Mouse (Mus musculus) liver (tissue): ENCODE data around the gene Lingo3.

Experiments used
- DNase-seq: peaks from one replicate; pipeline ENCODE4 v3.0.0-alpha.2; 2020; ENCODE audit warnings: mixed read lengths

Gene Lingo3

DNA sequence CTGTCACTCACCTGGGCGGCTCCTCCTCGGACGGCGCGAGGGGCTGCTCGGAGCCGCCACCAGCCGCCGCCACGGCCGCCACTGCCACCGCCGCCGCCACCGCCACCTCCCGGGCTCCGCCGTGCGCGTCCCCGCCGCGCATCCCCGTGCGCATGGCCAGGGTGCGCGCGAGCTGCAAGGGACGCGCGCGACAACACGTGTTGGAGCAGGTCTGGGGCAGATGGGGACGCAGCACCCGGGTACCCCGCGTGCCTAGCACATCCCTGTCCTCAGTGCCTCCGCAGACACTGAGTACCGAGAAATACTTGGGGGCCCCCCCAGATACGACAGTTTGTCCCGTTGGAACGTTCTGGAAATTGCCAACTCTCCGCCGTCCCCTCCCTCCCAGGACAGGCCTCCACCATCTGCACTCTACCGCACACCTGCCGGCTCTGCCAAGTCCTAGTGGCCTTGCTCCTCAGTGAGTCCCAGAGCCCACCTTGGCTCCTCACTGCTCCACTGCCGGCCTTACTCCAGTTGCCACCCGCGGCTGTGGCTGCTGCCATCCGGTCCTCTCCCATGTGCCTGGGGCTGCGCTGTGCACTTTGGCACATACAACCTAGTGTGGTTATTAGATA is at the start of gene Lingo3:
Gene Lingo3, minus strand, starts transcription at position 109 of the 617 bp plus-strand sequence.
- DNase-seq, result no peak

DNA sequence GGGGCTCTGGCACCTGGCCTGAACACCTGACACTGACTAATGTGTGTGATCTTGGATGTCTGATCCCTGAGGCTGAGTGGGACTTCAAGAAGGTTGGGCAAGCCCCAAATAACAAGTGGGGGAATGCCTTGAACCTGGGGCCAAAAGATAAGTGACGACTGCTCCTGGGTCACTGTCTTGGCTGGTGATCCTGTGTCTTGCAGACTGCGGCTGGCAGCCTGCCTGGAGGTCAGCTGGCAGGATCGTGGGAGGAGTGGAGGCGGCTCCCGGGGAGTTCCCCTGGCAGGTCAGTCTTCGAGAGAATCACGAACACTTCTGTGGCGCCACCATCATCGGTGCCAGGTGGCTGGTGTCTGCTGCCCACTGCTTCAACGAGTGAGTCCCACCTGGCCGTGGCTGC is 43.3 kb upstream of the Lingo3 start:
- DNase-seq, result no peak

DNA sequence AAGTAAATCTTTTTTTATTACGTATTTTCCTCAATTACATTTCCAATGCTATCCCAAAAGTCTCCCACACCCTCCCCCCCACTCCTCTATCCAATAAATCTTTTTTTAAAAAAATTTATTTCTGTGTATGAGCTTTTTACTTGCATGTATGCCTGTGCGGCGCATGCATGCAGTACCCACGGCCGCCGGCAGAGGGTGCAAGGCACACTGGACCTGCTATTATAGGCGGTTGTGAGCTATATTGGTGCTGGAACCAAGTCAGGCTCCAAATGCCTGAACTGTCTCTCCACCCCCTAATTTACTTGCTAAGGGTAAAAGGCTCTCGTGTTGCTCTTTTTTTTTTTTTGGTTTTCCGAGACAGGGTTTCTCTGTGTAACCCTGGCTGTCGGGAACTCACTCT is 37.5 kb upstream of the Lingo3 start:
- DNase-seq, result peak; percentile 88

DNA sequence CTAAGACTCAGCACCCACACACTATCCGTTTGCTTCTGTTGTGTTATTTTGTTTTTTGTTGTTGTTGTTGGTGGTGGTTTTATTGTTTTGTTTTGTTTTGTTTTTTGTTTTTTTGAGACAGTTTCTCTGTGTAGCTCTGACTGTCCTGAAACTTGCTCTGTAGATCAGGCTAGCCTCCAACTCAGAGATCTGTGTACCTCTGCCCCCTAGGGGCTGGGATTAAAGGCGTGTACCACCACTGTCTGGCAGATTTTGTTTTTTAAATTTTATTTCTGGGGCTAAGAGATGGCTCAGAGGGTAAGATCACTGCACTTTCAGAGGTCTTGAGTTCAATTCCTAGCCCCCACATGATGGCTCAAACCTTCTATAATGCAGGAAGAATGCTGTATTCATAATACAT is 37.1 kb upstream of the Lingo3 start:
- no peak for DNase-seq

- DNase-seq, result peak; percentile 88
These were observed 36.3 kb upstream of the Lingo3 start for GRCm38 (mm10) chr10:80880131-80880641.

DNA sequence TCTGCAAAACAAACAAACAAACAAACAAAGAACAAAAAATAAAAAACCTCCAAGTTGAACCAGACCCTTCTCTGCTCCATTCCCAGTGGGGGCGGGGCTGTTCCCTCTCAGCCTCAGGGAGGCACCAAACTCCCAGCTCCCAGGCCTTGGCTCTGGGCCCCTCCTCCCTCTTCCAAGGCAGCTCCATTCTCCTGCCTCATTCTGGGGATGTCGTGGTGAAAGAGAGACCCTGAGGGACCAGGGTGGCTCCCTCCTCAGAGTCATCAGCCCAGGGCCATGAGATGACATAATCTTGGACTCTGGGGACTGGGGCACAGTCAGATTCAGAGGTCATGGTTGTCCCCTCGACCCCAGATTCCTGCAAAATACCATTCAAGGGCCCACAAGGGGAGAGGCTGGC is 32.8 kb upstream of the Lingo3 start:
- no peak for DNase-seq

DNA sequence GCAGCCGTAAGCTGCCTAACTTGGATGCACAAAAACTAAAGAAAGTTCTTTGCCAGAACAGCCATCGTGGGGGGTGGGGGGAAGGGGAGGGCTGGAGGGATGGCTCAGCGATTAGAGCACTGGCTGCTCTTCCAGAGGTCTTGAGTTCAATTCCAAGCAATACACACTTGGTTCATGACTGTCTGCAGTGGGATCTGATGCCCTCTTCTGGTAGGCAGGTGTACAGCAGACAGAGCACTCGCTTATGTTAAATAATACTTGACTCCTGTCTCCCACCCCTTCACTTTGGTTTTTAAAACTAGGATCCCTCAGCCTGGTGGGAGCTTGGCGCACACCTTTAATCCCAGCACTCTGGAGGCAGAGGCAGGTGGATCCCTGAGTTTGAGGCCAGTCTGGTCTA is 32.2 kb upstream of the Lingo3 start:
- DNase-seq, result peak; percentile 80

DNA sequence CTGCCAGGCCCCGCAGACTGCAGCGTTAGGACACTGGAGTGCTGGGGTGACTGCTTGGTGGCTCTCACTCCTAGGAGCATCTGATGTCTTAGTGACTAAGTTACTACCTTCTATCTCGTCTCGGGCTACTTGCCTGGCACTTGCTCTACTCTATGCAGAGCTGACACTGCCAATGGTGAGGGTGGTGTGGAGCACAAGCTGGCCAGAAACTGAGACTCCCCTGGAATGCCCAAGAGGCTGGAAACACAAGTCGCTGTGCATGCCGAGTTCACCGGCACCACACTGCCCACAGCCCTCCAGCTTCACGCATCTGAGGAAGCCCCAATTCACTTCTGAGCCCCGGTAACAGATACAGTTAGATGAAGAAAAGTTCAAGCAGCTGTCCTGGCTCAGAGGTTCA is 30.2 kb upstream of the Lingo3 start:
- DNase-seq, result no peak

GRCm38 (mm10) chr10:80871581-80871980 is 27.7 kb upstream of the Lingo3 start, which contains the start of gene Tmprss9:
Gene Tmprss9 (plus strand): TSS chr10:80871848.
- DNase-seq, result peak; percentile 26

DNA sequence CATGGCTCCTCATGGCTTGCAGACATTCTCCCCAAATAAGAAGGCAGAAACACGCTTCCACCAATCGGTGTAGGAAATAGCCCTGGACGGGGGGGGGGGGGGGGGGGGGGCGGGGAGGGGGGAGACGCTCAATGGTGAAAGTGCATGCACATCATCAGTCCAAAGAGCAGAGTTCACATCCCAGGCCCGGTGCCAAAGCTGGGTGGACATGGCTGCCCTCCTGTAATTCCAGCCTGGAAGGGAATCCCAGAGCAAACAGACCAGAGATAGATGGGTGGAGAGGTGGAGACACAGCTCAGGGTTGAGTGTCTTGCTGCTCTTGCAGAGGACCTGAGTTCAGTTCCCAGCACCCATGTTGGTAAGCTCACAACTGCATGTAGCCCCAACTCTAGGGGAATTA is 27.2 kb upstream of the Lingo3 start:
- DNase-seq, result no peak

DNA sequence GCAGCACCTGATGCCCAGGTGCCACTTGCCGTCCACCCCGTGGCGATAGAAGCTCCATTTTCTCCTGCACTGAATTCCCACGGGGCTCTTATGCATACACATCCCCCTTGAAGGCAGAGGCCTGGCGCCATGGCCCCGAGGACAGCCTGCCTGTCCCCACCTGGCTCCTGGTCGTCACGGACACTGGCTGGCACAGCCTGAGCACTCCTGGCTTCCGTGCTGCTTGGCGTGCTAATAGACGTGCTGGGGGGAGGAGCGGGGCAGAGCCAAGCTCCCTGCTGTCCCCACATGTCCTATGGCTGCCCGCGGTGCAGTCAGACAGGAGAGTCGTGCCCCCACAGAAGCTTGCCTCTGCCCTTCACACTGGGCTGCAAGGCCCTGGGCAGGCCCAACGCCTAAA is 20.6 kb upstream of the Lingo3 start:
- no peak for DNase-seq

GRCm38 (mm10) chr10:80862305-80862704 is 18.5 kb upstream of the Lingo3 start:
- DNase-seq, result peak; percentile 72

- DNase-seq, result peak; percentile 87
These were observed 14.6 kb upstream of the Lingo3 start for GRCm38 (mm10) chr10:80858350-80858935.

DNA sequence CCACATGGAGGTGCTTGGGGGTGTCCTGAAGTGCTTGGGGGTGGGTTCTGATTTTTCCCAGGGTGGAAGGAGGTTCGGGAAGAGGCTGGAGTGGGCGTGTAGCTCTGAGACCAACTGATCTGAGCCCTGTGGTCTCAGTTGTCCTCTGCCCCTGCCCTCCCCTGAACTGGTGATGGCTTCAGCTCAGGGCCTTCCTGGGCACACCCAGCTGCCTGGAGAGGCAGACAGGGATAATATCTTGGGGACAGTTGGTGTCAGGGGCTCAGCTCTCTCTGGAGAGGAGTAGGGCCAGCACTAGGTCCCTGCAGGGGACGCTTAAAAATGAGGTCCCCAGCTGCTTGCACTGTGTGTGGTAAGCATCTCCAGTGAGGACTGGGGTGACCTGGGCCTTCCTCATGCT is 14.0 kb upstream of the Lingo3 start:
- peak; percentile 85 for DNase-seq

DNA sequence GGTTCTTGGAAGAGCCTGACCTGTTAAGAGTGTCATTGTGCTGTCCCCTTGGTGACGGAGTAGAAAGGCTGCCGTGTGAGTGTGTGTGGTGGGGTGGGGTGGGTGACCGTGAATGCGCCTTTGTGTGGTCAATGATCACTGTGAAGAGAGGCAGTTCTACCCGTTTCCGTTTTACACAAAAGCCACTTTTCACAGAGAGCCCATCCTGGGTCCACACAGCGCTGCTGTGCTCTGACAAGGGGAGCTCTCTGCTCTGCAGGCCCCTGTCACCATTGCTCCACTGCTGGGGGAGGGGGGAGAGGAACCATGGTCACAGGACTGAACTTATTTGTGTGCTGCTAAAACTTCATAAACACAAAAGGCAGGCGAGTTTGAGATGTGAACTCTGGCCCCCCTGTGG is 13.5 kb upstream of the Lingo3 start:
- DNase-seq, result no peak

DNA sequence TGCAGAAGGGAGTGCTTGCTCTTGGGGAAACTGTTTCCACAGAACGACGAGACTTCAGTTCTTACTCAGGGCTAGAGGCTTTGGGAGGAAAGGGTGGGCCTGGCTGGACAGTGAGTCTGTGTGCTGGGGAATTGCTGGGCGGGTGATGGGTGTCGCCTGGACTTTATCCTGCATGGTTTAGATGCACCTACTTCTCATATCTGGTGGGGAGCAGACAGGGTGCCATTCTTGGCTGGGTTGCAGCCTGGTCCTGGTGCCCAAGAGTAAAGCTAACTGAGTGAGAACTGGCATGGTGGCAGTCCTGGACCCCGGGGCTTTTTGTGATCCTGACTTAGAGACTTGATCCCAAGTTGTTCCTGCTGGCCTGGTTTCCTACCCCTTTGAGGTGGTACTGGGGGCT is 13.1 kb upstream of the Lingo3 start:
- DNase-seq, result peak; percentile 85

GRCm38 (mm10) chr10:80856267-80856666 is 12.4 kb upstream of the Lingo3 start:
- peak; percentile 53 for DNase-seq

DNA sequence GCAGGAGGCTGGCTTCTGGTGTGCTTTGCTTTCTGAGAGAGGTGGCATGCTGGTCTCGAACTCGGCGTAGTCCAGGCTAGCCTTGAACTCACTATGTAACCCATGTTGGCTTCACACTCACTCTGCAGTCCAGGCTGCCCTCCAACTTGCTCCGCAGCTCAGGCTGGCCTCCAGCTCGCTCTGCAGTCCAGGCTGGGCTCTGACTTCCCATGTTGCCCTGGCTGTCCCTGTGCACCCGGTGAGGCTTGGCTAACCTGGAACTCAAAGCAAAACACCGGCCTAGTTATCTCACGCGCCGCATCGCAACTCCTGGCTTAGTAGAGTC is 11.9 kb upstream of the Lingo3 start:
- peak; percentile 65 for DNase-seq

GRCm38 (mm10) chr10:80854913-80855748 is 11.3 kb upstream of the Lingo3 start, which contains the start of the genes Lsm7 and Sppl2b:
Gene Lsm7 (minus strand): TSS chr10:80855209.
Gene Sppl2b (plus strand): TSS chr10:80855275.
- peak; percentile 97 for DNase-seq

- peak; percentile 89 for DNase-seq
These were observed 4.7 kb upstream of the Lingo3 start for GRCm38 (mm10) chr10:80848571-80848970.

GRCm38 (mm10) chr10:80845732-80846131 is 1.9 kb upstream of the Lingo3 start:
- no peak for DNase-seq

DNA sequence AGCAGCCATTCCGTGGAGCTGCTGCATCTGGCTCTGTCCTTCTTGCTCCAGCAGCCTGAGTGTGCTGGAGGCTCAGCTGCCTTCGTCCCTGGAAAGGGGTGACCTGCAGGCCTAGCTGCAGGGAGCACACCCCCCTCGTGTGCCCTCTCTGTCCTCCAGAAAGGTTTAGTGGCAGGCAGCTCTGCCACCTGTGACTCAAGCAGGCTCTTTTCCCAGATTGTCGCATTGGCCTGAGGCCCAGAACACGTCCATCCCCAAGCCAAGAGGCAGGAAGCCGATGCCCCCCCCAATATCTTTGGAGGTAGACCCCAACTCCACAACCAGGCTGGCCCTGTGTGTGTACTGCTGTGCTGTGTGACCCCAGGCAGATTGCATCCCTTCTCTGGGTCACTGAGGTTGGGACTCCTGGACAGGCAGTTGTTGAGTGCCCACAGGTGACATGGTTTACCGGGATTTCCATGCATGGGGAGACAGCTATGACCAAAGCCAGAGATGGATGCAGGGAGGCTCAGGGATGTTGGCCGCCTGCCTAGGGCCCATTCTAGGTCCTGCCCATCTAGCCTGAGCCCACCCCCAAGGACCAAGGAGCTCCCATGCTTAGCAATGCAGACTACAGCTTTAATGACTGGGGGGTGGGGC is 1.3 kb upstream of the Lingo3 start:
- no peak for DNase-seq
